Mouse (Mus musculus) lung, postnatal 0 days (tissue): Measurements from ENCODE around the gene Aco1. TPM values are rescaled to one million over a fixed set of nuclear protein-coding genes. Genes with fewer than 3 reads are reported as not detected.

Experiments
- ATAC-seq: fragments of 200-750 bp; cut with Nextera tagmentation; 2 replicates; pipeline ENCODE4 v1.8.0; 2017; ENCODE audit warnings: moderate library complexity
- DNase-seq: peaks from one replicate; pipeline ENCODE4 v3.0.0-alpha.2; 2016; ENCODE audit warnings: low spot score
- H3K27ac ChIP-seq: fragments of 300-500 bp; sonication (generic); 2 replicates; pipeline ENCODE4 v1.5.1; 2014; ENCODE audit warnings: antibody characterized with exemption, mild to moderate bottlenecking, low read length, mixed read lengths
- H3K27me3 ChIP-seq: fragments of 300-500 bp; sonication (generic); replicated peaks from 2 replicates; pipeline ENCODE4 v1.6.1; 2014; ENCODE audit warnings: low read length, mixed read lengths; ENCODE audit not compliant: insufficient read depth
- H3K36me3 ChIP-seq: fragments of 300-500 bp; sonication (generic); 2 replicates; pipeline ENCODE4 v1.6.1; 2014; ENCODE audit warnings: low read length, mixed read lengths; ENCODE audit not compliant: insufficient read depth
- H3K4me1 ChIP-seq: fragments of 300-500 bp; sonication (generic); 2 replicates; pipeline ENCODE4 v1.6.1; 2014; ENCODE audit warnings: antibody characterized with exemption, low read depth, low read length, mixed read lengths; ENCODE audit not compliant: insufficient read depth
- H3K4me2 ChIP-seq: fragments of 300-500 bp; sonication (generic); replicated peaks from 2 replicates; pipeline ENCODE4 v1.6.1; 2014; ENCODE audit warnings: low read depth, mild to moderate bottlenecking, low read length, moderate library complexity, mixed read lengths
- H3K4me3 ChIP-seq: fragments of 300-500 bp; sonication (generic); 2 replicates; pipeline ENCODE4 v1.5.1; 2014; ENCODE audit warnings: low read depth, low read length
- H3K9ac ChIP-seq: fragments of 300-500 bp; sonication (generic); replicated peaks from 2 replicates; pipeline ENCODE4 v1.6.1; 2014; ENCODE audit warnings: low read depth, mild to moderate bottlenecking
- H3K9me3 ChIP-seq: fragments of 300-500 bp; sonication (generic); 2 replicates; pipeline ENCODE4 v1.6.1; 2016; ENCODE audit warnings: low read length, mixed read lengths
- CTCF ChIP-seq: IDR thresholded peaks from 2 replicates; pipeline ENCODE4 v1.5.1; 2016; ENCODE audit warnings: antibody characterized with exemption, mild to moderate bottlenecking
- EP300 ChIP-seq: IDR thresholded peaks from 2 replicates; pipeline ENCODE4 v1.6.1; 2016; ENCODE audit warnings: antibody characterized with exemption, mild to moderate bottlenecking, control low read depth
- WGBS: fragments of 180-500 bp; shearing (Covaris S2); extraction: QIAGEN DNeasy Blood & Tissue Kit; methylation state at CpG from one replicate; pipeline ENCODE4 v1.1.7; 2014; 5-methylcytosine and 5-hydroxymethylcytosine counted together
- polyA plus RNA-seq: library from polyadenylated mRNA; unstranded; fragments of >200 nt; fragmentation: Nextera tagmentation; extraction: Ambion mirVana; gene quantifications from 2 replicates; pipeline ENCODE4 v1.2.1, GENCODE M21; 2015

The Aco1 gene
- polyA plus RNA-seq, 1 experiment from 2014 or later: 38.0 TPM

DNA sequence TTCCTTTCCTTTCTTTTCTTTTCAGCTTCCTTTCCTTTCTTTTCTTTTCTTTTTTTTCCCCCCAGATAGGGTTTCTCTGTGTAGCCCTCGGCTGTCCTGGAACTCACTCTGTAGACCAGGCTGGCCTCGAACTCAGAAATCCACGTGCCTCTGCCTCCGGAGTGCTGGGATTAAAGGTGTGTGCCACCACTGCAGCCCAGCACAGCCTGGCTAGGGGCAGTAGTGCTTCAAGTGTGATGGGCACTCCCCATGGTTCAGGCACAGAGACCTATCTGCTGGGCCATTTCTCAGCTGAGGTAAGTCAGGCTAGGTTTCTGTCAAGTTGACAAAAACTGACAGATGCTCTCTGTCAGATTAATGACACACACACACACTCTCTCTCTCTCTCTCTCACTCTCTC, 100.1 kb downstream of the Aco1 start:
- 95% methylated on average over 4 of the region's 4 CpGs for WGBS
- no peaks in the 10 kb centered on the region for H3K27me3 ChIP-seq
- no peaks in the 10 kb centered on the region for H3K9me3 ChIP-seq
- ATAC-seq (no peak), DNase-seq (no peak)
- no peak overlapping the region for H3K27ac ChIP-seq
- no peak overlapping the region for H3K4me2 ChIP-seq
- H3K9ac ChIP-seq: no peak overlapping the region
- H3K4me1 ChIP-seq: no peaks in the 10 kb centered on the region
- no peak overlapping the region for H3K4me3 ChIP-seq
- no peak for TF ChIP-seq CTCF
- TF ChIP-seq EP300: no peak
- H3K36me3 ChIP-seq: no peaks in the 10 kb centered on the region

DNA sequence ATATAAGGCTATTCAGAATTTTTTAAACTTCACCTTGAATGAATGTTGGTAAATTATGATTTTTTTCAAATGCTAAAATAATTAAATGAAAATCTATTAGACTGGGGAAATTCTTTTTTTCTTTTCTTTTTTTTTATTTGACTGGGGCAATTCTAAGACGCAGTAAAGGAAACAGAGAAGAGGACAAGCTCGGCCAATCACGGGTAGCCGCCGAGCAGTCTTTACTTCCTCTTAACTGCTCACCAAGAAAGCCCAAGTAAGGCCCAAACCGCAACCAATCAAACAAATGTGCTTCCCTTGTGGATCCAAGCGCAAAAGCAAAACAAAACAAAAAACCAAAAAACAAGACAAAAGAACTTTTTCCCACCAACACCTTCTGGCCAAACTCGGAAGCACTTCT, 101.2 kb downstream of the Aco1 start:
- H3K4me1 ChIP-seq: no peaks in the 10 kb centered on the region
- DNase-seq: no peak
- no peak overlapping the region for H3K9ac ChIP-seq
- H3K36me3 ChIP-seq: no peaks in the 10 kb centered on the region
- H3K4me2 ChIP-seq: no peak overlapping the region
- no peak overlapping the region for H3K27ac ChIP-seq
- H3K27me3 ChIP-seq: no peaks in the 10 kb centered on the region
- no peaks in the 10 kb centered on the region for H3K9me3 ChIP-seq
- WGBS: 74% methylated on average over 8 of the region's 8 CpGs
- no peak overlapping the region for H3K4me3 ChIP-seq
- ATAC-seq: no peak
- TF ChIP-seq CTCF (no peak), EP300 (no peak)

Other genes with a start within 250 kb of the Aco1 start
- 15.3 and 18.1 TPM in 2 replicates for gene Ddx58, start 96.7 kb downstream of the Aco1 start, polyA plus RNA-seq
- gene Smim27, start 126.5 kb downstream of the Aco1 start, polyA plus RNA-seq: 45.6 and 57.1 TPM in 2 replicates
- 25.4 and 27.9 TPM in 2 replicates for gene Topors, start 126.8 kb downstream of the Aco1 start, polyA plus RNA-seq
- gene Ndufb6, start 136.3 kb downstream of the Aco1 start, polyA plus RNA-seq: 207 and 222 TPM in 2 replicates